Comparison of ENCODE assay signal across 18 mouse cellular contexts in the genomic region with DNA sequence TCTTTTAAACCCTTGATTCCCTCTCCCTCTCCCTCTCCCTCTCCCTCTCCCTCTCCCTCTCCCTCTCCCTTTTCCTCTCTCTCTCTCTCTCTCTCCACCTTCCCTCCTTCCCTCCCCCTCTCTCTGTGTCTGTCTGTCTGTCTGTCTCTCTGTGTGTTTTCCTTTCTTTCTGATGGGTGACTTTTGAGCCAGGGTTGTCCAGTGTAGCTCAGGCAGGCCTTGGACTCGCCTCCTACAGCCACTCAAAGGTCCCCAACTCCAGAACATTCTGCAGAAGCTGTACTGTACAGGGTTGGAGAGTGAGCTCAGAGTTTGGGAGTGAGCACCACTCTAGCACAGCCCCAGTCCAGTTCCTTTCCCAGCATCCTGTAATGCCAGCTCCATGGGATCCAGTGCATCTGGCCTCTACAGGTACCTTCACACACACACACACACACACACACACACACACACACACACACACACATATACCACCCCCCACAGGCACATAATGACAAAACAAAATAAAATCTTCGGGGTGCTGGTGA.
"Had no signal": no experiment of that assay in that cellular context is flagged by ENCODE, and none has a peak within 500 bp of the region (broad histone marks: within the 10 kb centered on the region; RNA-seq: fewer than 3 reads in every experiment).

No protein-coding gene starts in this region.

- DNase-seq: kidney, adult 11 months; kidney, adult 8-10 months; kidney, postnatal 4 days; left cerebral cortex, postnatal 4 days; lung, adult 18-20 months; lung, postnatal 10 days; lung, postnatal 36 days; midbrain, embryonic 14.5 days; thymus, adult 18-20 months; thymus, postnatal 36 days had no signal

- H3K9me3 ChIP-seq: limb, embryonic 15.5 days; liver, embryonic 12.5 days; liver, embryonic 15.5 days; lung, embryonic 15.5 days; megakaryocyte, embryonic 14.5 days; midbrain, embryonic 10.5 days; neural tube, embryonic 12.5 days had no signal

- H3K4me2 ChIP-seq: limb, embryonic 15.5 days; liver, embryonic 12.5 days; liver, embryonic 15.5 days; lung, embryonic 15.5 days; neural tube, embryonic 12.5 days had no signal

- H3K36me3 ChIP-seq: limb, embryonic 15.5 days; liver, embryonic 12.5 days; liver, embryonic 15.5 days; lung, embryonic 15.5 days; midbrain, embryonic 10.5 days; neural tube, embryonic 12.5 days had no signal

- H3K27me3 ChIP-seq: limb, embryonic 15.5 days; liver, embryonic 12.5 days; megakaryocyte, embryonic 14.5 days had no signal

- H3K4me1 ChIP-seq: limb, embryonic 15.5 days; lung, embryonic 15.5 days; neural tube, embryonic 12.5 days had no signal

- H3K27ac ChIP-seq: kidney, postnatal 0 days; limb, embryonic 15.5 days; liver, embryonic 12.5 days; liver, embryonic 15.5 days; lung, embryonic 15.5 days; midbrain, embryonic 10.5 days; neural tube, embryonic 12.5 days had no signal

- ATAC-seq: liver, embryonic 12.5 days had no signal

- H3K9ac ChIP-seq: limb, embryonic 15.5 days; liver, embryonic 12.5 days; liver, embryonic 15.5 days; lung, embryonic 15.5 days; neural tube, embryonic 12.5 days had no signal

- H3K4me3 ChIP-seq: limb, embryonic 15.5 days; liver, embryonic 12.5 days; liver, embryonic 15.5 days; lung, embryonic 15.5 days; megakaryocyte, embryonic 14.5 days; midbrain, embryonic 10.5 days; neural tube, embryonic 12.5 days had no signal
